Mouse (Mus musculus): ENCODE measurements around the gene Cpne5.

The Cpne5 gene

DNA sequence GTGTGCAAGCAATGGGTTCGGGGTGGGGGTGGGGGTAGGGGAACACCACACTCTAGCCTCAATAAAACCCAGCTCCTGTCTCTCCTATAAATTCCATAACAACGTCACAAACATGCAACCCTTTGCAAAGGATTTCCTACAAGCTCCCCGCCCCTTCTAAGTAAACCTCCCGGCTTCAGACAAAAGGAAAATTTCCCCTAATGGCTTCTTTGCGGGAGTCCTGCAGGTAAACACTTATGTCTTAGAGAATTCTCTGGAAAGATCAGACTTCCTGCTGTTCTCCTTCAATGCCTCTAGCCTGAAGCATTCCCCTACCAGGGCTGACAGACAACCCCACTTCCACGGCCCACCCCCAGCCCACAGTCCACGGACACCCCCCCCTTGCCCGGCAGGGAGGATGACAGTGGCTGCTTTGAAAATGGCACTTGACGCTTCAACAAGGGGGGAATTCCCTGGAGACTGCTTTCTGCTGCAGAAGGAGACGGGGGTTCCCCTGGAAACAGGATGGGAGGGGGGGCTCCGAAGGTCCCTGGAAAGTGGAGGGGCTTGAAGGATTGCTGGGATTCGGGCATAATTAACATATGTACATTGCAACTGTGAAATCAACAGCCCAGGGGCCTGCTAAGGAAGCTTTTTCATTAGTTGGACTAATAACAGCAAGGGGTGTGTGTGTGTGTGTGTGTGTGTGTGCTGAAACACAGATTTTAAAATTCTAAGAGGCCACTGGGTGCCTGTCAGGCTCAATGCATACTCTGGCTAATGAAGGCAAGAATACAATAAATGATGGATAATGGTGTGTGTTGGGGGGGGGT is 24.4 kb downstream of the Cpne5 start:
- in situ Hi-C loops (cut with MboI; ENCODE audit: low sequenced_read_pairs), result no loop called here

DNA sequence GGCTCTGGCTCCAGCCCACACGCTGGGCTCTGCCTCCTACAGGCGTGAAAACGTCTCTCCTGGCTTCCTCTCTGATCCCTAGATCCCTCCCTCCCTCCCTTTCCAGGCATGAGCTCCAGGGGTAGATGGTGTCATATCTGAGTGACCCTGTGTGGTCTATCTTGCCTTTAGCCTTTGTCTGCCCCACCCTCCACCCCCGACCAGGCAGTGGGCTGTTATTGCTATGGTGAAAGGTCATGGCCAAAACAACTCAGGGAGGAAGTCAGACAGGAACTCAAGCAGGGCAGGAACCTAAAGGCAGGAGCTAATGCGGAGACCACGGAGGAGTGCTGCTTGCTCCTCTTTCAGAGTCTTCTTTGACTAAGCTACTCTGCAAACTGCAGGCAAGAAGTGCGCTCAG is 26.1 kb downstream of the Cpne5 start:
- in situ Hi-C loops (cut with MboI; ENCODE audit: low sequenced_read_pairs), result no loop called here

DNA sequence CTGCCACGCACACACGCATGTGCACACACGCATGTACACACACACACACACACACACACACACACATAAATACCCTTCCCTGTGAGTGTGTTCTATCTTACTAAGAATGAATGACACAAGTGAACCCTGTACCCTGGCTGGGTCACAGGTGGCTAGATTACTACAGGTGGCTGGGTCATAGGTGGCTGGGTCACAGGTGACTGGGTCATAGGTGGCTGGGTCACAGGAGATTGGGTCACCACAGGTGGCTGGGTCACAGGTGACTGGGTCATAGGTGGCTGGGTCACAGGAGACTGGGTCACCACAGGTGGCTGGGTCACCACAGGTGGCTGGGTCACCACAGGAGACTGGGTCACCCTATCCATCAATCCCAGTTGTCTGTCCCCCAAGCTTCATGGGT is 27.9 kb downstream of the Cpne5 start:
- in situ Hi-C loops (cut with MboI; ENCODE audit: low sequenced_read_pairs), result no loop called here

DNA sequence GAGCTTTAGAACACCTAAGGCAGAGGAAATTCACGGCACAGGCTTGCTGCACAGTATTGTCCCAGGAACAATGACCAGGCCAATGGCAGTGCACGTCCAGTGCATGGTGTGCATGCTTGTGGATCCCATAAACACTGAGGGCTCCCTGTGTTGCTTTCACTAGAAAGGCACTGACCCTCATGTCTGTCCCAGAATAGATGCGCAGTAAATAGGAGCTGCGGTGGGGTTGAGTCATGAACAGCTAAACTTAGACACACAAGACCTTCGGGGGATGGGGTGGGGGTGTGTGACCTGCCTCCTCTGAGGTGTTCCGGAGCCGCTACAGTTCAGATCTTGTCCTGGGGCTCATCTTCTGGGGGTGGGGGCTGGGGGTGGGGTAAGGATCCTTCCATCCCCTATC is 31.9 kb downstream of the Cpne5 start:
- in situ Hi-C loops (cut with MboI; ENCODE audit: low sequenced_read_pairs), result no loop called here

DNA sequence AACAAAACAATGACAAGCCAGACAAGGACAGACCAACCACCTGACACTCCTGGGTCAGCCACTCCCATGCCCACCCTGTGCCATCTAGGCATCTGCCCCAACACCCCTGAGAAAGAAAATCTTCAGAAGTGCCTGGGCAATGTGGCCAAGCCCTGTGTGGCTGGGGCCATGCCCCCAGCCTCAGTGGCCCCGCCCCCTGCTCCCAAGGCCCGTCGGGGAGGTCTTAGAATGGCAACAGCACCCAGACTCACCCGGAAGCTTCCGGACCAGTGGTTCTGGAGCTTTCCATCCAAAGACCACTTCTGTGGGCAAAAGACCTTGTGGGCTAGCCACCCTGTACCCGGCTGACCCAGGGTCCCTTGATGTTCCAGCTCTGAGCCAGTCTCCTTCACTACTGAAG is 35.4 kb downstream of the Cpne5 start:
- in situ Hi-C loops (cut with MboI; ENCODE audit: low sequenced_read_pairs), result no loop called here

DNA sequence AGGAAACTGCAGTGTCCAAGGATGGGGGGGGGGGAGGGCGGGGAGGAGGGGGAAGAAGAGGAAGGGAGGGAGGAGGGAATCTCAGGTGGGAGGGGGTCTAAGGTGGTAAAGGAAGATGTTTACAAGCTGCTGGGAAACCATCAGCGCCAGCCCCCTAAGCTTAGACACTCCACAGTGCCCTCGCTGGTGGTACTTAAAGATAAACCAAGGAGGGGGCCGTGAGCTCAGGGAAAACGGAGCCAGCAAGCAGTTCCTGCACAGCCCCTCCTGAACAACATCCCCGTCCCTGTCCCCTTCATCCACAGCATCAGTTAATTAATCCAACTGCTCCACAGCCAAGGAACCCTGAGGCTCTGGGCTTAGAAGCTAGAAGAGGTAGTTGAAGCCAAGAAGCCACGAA is 38.1 kb downstream of the Cpne5 start:
- in situ Hi-C loops (cut with MboI; ENCODE audit: low sequenced_read_pairs), result no loop called here

DNA sequence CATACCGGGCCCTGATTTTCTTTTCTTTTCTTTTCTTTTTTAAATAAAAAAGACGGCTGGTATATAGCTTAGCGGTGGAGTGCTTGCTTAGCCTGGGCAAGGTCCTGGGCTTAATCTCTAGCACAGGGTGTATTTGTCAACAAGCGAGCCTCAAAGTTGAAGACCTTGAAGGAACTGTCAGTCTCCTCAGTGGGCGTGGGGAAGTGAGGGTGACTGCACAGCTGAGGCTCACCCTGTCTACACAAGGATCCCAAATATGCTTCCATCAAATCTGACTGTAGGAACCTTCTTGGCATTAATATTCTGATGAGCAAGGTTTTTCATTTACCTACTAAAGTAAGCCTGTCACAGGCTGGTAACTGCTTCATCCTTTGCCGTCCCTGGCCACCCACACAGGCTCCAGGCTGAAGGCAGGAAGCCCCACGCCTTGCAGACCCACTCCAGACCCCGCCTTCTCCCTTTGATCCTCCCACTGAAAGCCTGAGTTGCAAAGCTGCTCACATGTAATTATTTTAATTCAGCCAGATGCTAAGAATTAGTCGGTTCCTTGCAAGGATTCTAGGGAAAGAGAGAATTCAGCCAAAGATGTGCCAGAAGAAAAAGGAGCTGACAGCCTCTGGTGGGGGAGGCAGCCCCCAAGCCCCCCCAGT is 38.7 kb downstream of the Cpne5 start:
- in situ Hi-C loops (cut with MboI; ENCODE audit: low sequenced_read_pairs), result no loop called here

DNA sequence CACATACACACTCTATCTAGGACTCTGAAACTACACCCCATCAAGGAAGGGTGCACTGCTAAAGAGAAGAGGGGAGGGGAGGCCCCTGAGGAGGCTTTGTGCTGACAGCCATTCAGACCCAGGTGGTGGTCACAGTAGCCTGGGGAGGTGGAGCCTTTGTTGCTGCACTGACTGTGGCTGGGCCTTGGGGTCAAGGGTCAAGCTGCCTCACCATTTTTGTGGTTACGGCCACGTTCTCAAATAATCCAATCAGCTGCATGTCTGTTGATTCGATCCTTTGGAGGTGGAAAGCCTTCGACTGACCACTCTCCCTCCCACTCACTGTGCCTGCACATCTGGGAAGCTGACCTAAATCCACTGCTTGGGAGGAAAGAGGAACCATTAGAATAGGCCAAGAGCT is 42.4 kb downstream of the Cpne5 start:
- in situ Hi-C loops (cut with MboI; ENCODE audit: low sequenced_read_pairs), result no loop called here

DNA sequence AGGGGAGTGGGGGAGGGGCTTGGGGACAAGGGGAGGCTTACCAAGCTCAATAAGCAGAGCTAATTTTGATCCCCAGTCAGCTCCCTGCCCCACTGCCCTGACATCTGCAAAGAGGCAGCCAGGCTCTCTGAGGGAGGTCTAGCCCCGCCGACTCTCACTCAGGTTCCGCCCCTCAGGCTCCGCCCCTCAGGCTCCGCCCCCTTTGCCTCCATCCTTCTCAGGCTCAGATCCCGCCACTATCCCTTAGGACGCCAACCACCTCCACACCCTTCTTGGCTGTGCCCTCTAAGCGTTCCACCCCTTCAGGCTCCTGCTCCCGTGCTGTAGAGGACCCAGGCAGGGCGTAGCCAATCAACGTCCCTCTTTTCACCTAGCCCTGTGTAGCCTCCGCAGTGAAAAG is 49.0 kb downstream of the Cpne5 start:
- in situ Hi-C loops (cut with MboI; ENCODE audit: low sequenced_read_pairs), result no loop called here

DNA sequence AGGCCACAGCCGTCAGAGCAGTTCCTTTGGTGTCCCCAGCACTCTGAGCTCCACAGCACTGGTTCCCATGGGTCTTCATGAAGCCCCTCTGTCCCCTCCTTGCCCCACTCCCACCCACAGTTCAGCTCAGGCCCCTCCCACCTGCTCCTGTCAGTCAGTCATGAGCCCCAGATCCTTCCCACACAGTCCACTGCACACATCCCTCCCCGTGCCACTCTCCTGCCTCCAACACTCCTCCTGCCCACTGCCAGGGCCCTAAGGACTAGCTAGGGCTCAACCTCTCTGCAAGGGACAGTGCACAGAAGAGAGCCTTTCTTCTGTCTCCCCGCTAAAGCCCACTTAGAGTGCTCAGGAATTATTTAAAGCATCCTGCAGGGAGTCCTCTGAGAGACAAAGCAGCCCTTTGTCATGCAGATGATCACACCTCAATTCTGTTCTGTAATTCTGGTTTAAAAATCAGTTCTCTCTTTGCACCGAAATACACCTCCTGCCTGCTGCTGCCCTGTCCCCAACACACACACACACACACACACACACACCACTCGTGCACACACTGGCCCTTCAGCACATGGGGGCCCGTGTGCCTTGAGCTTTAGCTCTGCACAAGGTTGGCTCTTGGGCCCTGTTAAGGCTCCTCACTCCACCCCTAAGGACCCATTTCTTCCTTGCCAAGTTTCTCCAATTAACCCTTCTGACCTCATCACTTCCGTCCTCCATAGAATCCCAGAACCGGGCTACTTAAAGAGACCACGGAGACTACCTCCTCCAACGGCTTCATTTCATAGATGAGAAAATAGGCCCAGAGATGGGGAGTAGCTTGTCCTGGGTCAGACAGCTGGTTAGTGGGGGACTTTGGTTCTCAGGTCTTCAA is 50.7 kb downstream of the Cpne5 start:
- in situ Hi-C loops (cut with MboI; ENCODE audit: low sequenced_read_pairs), result no loop called here

DNA sequence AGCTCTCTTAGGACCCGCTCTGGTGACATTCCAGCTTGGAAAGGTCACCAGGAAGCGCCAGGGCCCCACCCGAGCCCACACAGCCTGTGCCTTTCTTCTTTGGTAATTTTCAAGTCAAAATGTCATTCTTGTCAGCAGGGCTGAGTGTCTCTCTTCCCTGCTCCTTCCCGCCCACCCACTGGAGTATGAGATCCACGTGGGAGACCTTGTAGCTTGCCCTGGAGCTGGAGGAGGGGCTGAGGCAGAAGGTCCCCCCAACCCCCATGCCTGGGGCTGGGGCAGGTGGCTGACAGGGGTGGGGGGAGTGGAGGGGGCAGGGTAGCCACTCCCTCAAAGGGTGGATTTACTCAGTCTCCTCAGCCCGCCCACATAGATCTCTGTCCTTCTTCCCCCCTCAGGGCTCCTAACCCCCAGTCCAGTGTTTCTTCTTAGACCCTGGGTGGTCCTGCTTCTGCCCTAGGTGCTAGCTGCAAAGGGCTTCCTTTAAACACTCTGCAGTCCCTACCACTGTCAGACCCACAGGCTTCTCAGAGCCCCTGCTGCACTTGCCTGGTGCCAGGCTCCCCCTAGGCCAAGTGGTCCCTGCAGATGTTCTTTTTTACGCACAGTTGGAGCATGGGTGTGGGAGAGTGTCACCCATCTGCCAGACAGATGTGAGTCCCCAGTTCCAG is 52.5 kb downstream of the Cpne5 start:
- in situ Hi-C loops (cut with MboI; ENCODE audit: low sequenced_read_pairs), result no loop called here

DNA sequence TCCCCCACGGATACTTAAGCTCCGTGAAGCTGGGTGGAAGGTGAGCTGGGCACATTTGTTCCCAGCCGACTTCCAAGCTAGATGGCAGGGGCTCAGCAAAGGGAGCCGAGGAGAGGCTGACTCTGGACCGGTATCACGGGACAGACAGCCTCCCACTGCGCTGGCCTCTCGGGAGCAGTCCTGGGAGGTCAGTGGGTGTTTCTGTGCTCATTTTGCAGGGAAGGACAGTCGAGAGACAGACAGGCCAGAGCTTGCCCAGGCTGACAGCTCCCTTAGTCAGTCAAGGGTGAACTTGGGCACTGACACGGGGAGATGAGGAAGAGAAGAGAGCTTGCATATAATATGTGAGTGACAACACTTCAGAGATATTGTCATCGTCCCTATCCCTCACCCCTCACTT is 54.8 kb downstream of the Cpne5 start:
- in situ Hi-C loops (cut with MboI; ENCODE audit: low sequenced_read_pairs), result no loop called here

DNA sequence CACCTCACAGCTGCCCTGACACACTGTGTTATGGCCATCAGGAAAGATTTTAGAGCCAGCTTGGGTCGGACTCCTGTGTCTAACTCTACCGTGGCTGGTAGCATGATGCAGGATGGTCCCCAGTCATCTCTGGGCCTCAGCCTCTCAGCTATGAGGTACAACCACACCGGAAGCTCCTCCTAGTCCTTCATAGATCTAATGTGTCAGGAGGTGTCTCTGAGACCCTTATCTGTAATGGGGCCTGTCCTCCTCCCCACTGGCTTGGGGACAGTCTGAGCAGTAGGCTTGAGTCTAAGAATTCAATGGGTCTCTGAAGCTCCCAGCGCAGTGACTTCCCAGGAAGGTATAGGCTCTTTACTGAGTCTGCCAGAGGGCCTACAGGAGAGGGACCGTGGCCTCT is 56.2 kb downstream of the Cpne5 start:
- in situ Hi-C loops (cut with MboI; ENCODE audit: low sequenced_read_pairs), result no loop called here

DNA sequence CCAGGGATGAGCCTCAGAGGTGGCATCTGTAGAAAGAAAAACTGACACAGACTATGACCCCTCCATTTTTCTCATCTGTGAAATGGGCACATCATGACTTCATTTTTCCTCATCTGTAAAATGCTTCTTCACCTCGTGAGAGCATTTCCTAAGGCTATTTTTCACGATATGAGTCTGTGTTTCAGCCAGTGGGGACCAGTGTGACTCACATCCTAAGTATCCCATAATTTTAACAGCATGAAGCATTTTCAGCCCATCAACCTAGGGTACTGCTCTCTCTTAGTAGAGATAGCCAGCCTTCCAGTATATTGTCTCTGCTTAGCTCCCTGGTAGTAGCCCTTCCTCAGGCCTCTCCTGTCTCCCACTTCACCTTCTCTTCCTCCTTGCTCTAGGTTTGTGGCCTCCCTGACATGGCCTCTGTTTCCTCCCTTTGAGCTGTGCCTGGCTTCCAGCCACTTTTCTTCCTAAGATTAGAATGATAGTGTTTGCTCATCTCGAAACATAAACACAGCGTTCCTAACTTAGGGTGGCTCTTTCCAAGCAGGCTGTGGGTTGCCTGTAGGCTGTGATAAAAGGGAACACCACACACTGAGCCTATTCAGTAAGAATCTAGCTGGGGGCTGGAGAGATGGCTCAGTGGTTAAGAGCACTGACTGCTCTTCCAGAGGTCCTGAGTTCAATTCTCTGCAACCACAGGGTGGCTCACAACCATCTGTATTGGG is 57.4 kb downstream of the Cpne5 start:
- in situ Hi-C loops (cut with MboI; ENCODE audit: low sequenced_read_pairs), result no loop called here

DNA sequence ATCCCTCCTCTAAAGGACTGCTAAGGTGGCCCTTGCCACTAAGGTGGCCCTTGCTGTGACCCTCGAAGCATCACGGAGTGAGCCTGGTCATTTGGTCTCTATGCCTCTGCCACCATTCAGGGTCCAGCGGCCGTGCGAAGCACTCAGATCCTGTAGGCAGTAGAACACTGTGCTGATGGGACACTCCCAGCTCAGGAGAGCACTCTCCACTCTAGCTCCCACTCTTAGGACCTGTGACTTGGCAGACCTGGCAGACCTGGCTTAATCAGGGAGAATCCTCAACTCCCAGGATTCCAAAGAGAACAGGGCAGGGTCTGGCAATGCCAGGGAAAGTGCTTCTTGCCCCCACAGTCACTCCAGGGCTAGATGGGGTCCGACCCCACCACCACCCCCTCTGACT is 58.0 kb downstream of the Cpne5 start:
- in situ Hi-C loops (cut with MboI; ENCODE audit: low sequenced_read_pairs), result loop anchor here (5.0 kb wide), 1 partner anchor 67 kb away; no protein-coding TSS in a partner anchor

DNA sequence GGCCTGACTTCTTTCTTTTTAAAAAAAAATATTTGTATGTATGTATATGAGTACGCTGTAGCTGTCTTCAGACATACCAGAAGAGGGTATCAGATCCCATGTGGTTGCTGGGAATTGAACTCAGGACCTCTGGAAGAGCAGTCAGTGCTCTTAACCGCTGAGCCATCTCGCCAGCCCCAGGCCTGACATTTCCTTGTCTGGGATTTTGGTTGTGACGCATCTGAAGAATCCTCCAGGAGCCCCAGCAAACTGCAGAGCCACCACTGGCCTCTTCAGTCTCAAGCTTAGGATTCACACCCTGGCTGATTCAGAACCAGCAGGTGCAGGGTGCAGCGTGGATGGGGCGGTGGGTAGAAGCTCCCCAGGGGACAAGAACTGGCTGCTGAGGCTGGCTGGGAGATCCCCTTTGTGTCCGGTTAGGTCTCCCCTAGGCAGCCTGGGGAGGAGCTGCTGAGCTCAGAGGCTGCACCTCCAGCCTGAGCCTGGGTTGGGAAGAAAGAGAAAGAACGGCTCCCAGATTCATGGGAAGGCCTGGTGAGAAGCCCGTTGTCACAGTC is 59.4 kb downstream of the Cpne5 start:
- in situ Hi-C loops (cut with MboI; ENCODE audit: low sequenced_read_pairs), result loop anchor here (5.0 kb wide), 1 partner anchor 69 kb away; no protein-coding TSS in a partner anchor

DNA sequence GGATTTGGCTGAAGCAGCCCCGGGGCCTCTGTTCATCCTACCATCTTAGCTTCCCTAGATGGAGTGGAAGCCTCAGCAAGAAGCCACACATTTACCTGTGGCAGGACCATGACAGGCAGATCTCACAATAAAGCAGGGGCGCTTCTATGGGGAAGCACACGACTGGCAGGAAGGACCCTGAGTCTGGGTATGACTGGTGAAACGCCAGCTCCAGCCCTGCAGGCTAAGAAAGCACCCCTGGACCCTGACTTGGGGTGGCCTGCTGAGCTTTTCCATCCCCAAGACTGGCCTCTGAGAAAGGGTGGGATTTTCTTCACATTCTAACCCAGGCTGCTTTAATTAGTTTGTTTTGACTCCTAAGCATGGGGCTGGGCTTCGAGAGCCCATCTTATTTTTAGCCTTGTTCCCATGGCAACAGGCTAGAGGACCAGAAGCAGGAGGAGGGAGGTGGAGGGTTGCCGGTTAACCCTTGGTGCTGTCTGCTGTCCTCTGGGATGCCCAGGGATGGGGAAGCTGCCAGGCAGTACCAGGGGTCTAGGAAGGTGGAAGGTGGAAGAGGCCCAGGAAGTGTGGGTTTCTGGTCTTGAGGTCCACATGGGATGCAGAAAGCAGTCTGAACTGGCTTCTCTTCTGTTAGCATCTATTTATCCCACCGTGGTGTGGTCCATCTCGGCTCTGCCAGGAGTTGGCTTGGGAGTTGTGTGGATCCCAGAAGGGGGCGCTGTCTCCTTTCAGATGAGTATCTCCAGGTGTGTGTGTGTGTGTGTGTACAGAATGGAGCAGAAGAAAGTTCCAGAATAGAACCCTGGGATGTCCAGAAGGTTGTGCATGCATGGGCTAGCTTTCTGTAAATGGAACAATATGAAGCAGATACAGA is 61.3 kb downstream of the Cpne5 start:
- in situ Hi-C loops (cut with MboI; ENCODE audit: low sequenced_read_pairs), result loop anchor here (5.0 kb wide), 1 partner anchor 71 kb away; no protein-coding TSS in a partner anchor

DNA sequence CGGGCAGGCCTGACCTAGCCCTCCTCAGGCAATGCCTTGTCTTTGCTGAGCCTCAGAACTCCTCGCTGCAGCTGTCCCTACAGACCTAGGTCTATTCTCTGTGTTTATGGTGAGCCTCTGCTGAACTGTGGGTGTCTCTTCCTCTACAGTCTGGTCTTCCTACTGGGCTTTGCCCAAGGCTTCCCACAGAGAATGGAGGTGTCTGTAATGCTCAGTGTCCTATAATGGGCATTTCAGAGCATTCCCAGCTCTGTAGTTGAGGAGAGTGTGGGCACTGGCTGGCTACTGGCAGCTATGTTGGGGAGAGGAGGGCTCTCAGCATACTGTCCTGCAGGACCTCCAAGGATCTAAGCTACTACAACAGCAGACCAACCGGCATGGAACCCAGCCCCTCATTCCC is 62.3 kb downstream of the Cpne5 start:
- in situ Hi-C loops (cut with MboI; ENCODE audit: low sequenced_read_pairs), result loop anchor here (5.0 kb wide), 1 partner anchor 72 kb away; no protein-coding TSS in a partner anchor

DNA sequence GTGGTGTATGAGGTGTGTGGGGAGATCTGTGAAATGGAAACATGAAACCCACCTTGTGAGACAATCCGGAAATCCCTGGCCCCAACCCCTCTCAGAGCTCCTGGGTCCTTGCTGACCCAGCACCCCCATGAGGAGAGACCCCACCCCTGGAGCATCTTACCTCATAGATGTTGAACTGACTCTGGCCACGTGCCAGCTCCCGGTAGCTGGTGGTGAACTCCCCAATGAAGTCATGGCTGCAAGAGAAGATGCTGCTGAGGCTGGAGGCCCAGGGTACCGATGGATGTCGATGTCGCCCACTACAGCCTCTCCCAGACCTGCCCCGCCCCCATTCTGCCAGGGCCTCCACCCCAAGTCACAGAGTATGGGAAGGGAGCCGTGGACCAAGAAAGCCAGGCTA is 64.8 kb downstream of the Cpne5 start:
- in situ Hi-C loops (cut with MboI; ENCODE audit: low sequenced_read_pairs), result no loop called here

All from CH12F3 (cell line).